Mouse (Mus musculus) thymus, adult 2 months (tissue): Measurements from ENCODE around the gene Zcchc2.

Source experiments
- CTCF ChIP-seq: fragments of 200-500 bp; IDR thresholded peaks from 2 replicates; pipeline ENCODE4 v1.5.1; 2012; ENCODE audit warnings: mild to moderate bottlenecking, control low read depth, low read length, moderate library complexity, borderline replicate concordance; ENCODE audit not compliant: control insufficient read depth, poor library complexity, insufficient read depth; ENCODE audit errors: extremely low read depth
- POLR2A ChIP-seq: fragments of 200-500 bp; IDR thresholded peaks from 2 replicates; pipeline ENCODE4 v1.6.1; 2012; ENCODE audit warnings: mild to moderate bottlenecking, low read length, control low read depth, moderate library complexity; ENCODE audit not compliant: control insufficient read depth, poor library complexity, insufficient read depth; ENCODE audit errors: extremely low read depth

DNA sequence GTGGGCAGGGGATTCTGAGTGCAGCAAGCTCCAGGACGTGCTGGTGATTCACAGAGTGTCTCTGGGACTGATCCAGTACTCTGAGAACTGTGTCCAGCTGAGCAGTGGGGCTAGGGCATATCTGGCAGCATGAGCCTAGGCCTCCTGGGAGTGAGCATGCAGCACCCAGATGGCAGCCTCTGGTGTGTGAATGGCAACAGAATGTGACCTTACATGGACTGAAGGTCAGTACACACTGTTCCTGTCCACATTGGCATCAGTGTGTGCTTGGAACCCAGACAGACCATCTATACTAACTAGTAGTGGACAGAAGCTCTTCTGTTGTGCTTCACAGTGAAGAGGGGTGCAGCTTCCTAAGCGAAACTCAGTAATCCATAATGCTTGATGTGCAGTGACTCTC is 23.6 kb downstream of the Zcchc2 start:
- TF ChIP-seq POLR2A (no peak), CTCF (no peak)
